Mouse (Mus musculus) limb, embryonic 11.5 days (tissue): ENCODE measurements around the gene Afdn. TPM values are rescaled to one million over a fixed set of nuclear protein-coding genes. Genes with fewer than 3 reads are reported as not detected.
A peak's percentile ranks its signal among the peaks of the same experiment; 100 is the strongest.

Experiments
- ATAC-seq: fragments of 200-750 bp; cut with Nextera tagmentation; 2 replicates; pipeline ENCODE4 v1.8.0; 2017; ENCODE audit warnings: low read depth; ENCODE audit not compliant: insufficient number of reproducible peaks, low FRiP score, low TSS enrichment
- DNase-seq: peaks from one replicate; pipeline ENCODE4 v3.0.0-alpha.2; 2015; ENCODE audit warnings: low spot score
- H3K27ac ChIP-seq: fragments of 300-500 bp; sonication (generic); replicated peaks from 2 replicates; pipeline ENCODE4 v1.5.1; 2014; ENCODE audit warnings: low read depth, mild to moderate bottlenecking, low read length
- H3K27me3 ChIP-seq: fragments of 300-500 bp; sonication (generic); 2 replicates; pipeline ENCODE4 v1.6.1; 2014; ENCODE audit warnings: mild to moderate bottlenecking, low read length, mixed read lengths; ENCODE audit not compliant: control insufficient read depth, insufficient read depth
- H3K36me3 ChIP-seq: fragments of 300-500 bp; sonication (generic); 2 replicates; pipeline ENCODE4 v1.6.1; 2014; ENCODE audit warnings: mild to moderate bottlenecking, low read length, moderate library complexity, mixed read lengths; ENCODE audit not compliant: control insufficient read depth, insufficient read depth
- H3K4me1 ChIP-seq: fragments of 300-500 bp; sonication (generic); 2 replicates; pipeline ENCODE4 v1.6.1; 2014; ENCODE audit warnings: low read length, mixed read lengths; ENCODE audit not compliant: control insufficient read depth, insufficient read depth
- H3K4me2 ChIP-seq: fragments of 300-500 bp; sonication (generic); 2 replicates; pipeline ENCODE4 v1.6.1; 2014; ENCODE audit warnings: low read depth, mild to moderate bottlenecking, moderate library complexity; ENCODE audit not compliant: severe bottlenecking
- H3K4me3 ChIP-seq: fragments of 300-500 bp; sonication (generic); 2 replicates; pipeline ENCODE4 v1.5.1; 2014; ENCODE audit warnings: low read depth, low read length
- H3K9ac ChIP-seq: fragments of 300-500 bp; sonication (generic); 2 replicates; pipeline ENCODE4 v1.6.1; 2014; ENCODE audit warnings: mild to moderate bottlenecking, low read length
- H3K9me3 ChIP-seq: fragments of 300-500 bp; sonication (generic); 2 replicates; pipeline ENCODE4 v1.6.1; 2016; ENCODE audit warnings: low read length; ENCODE audit not compliant: control insufficient read depth
- WGBS: fragments of 180-500 bp; shearing (Covaris S2); extraction: QIAGEN DNeasy Blood & Tissue Kit; methylation state at CpG from one replicate; pipeline ENCODE4 v1.1.7; 2014; 5-methylcytosine and 5-hydroxymethylcytosine counted together
- polyA plus RNA-seq: library from polyadenylated mRNA; unstranded; fragments of >200 nt; fragmentation: Nextera tagmentation; extraction: Ambion mirVana; gene quantifications from 2 replicates; pipeline ENCODE4 v1.2.1, GENCODE M21; 2014

Afdn gene
- 71.8 and 73.7 TPM in 2 replicates for polyA plus RNA-seq

DNA sequence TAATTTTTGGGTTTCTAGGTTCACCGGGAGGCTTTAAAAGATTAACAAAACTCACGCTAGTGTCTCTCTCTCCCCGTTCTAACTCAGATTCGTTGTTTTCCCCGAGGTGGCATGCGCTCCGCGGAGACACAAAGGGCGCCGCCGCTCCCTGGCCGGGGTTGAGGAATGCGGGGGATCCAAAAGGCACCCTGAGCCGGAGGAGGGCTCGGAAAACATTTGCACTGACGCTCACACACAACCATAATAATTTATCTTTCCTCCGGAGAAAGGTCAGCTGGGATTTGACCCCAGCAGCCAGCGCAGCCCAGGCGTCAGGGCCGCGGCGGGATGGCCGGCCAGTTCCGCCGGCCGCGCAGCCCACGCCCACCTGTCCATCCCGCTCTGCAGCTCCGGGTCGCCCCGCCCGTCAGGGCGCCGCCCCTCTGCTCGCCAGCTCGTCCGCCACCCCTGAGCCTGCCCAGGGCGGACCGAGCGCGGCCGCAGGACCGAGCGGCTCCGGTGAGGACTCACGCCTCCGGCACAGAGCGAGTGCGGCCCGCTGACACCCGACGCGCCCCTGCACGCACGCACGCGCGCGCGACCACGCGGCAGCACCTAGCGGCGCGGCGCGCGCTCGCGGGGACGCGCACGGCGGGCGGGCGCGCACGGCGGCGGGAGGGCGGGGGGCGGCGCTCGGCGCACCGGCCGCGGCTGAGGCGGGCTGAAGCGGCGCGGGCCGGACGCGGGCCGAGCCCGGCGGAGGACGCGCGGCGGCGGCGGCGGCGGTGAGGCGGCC, at the start of gene Afdn:
Gene Afdn, plus strand, starts transcription at position 687 of the 775 bp plus-strand sequence.
- H3K4me1 ChIP-seq: 0 out of 2 replicates have a peak, but pooled peaks cover 3% of the 10 kb centered on the region
- H3K27me3 ChIP-seq: no peaks in the 10 kb centered on the region
- DNase-seq: peak; percentile 84
- H3K4me2 ChIP-seq: peak within 1 kb of the TSS; percentile 100
- H3K36me3 ChIP-seq: no peaks in the 10 kb centered on the region
- WGBS: under 1% methylated on average over 67 of the region's 108 CpGs
- peak; percentile 88 for ATAC-seq
- H3K9me3 ChIP-seq: no peaks in the 10 kb centered on the region
- H3K9ac ChIP-seq: peak within 1 kb of the TSS; percentile 79
- H3K4me3 ChIP-seq: peak within 1 kb of the TSS; percentile 85
- peak within 1 kb of the TSS; percentile 77; the same call in 1 of the 2 replicates for H3K27ac ChIP-seq

DNA sequence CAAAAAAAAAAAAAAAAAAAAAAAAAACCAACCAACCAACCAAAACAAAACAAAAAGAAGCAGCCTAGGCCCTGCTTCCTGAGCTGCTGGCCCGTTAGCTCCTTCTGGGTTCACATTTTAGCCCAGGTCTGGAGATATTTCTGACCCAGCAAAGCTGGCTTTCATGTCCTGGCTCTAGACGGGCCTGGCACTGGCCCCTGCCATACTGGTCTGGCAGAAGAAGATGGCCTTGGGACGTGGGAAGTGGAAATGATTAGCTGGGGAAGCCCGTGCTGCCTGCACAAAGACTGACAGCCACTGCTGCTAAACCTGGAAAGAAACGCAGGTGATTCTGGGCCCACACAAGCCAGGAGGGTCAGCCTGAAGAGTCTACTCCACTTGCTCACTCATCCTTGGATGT, 49.2 kb upstream of the Afdn start:
- Histone ChIP-seq H3K9me3 (no peaks in the 10 kb centered on the region), H3K4me1 (no peaks in the 10 kb centered on the region), H3K36me3 (no peaks in the 10 kb centered on the region), H3K27ac (no peak overlapping the region), H3K27me3 (no peaks in the 10 kb centered on the region), H3K4me3 (no peak overlapping the region), H3K9ac (no peak overlapping the region), H3K4me2 (no peak overlapping the region)
- DNase-seq: no peak
- no peak for ATAC-seq
- 77% methylated on average over 5 of the region's 5 CpGs for WGBS

DNA sequence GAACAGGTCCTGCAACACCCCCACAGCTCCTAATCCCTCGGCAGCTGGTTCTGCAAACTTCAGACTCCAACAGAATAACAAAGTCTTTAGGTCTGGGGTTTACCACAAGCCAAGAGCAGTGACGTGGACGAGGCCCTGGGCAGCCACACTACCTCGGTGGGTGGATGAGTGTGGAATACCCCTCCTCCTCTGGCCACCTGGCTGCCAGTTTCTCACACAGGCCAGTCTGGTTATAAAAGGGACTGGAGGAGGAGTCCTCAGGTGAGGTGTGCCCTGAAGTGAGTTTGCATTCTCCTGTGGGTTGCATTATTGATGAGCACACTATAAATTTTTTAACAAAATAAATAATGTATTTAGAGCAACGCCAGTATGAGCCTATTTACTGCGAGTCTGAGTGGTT, 48.2 kb upstream of the Afdn start:
- WGBS: 80% methylated on average over 6 of the region's 6 CpGs
- Histone ChIP-seq H3K4me3 (no peak overlapping the region), H3K4me1 (no peaks in the 10 kb centered on the region), H3K36me3 (no peaks in the 10 kb centered on the region), H3K4me2 (no peak overlapping the region), H3K9me3 (no peaks in the 10 kb centered on the region), H3K27me3 (no peaks in the 10 kb centered on the region), H3K27ac (no peak overlapping the region), H3K9ac (no peak overlapping the region)
- no peak for DNase-seq
- no peak for ATAC-seq

DNA sequence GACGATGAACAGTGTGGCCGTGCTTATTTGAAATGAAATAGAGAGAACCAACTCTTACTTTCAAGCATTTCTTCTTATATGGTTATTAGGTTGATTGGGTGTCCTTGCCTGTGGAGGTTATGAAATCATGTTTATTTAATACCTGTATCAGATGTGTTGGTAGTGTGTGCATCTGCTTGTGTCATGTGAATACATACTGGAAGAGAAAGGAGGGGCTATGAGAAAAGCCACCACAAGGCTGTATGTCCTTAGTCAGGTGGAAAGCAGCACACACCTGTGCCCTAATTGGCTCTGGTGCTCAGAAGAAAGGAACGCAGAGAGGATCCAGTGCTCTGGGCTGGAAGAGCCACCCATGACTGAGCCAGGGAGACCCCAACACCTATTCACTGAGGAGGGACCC, 47.8 kb upstream of the Afdn start:
- 94% methylated on average over 3 of the region's 3 CpGs for WGBS
- H3K4me1 ChIP-seq: no peaks in the 10 kb centered on the region
- no peak overlapping the region for H3K4me3 ChIP-seq
- no peak overlapping the region for H3K27ac ChIP-seq
- no peak overlapping the region for H3K9ac ChIP-seq
- no peak for ATAC-seq
- no peak for DNase-seq
- no peaks in the 10 kb centered on the region for H3K27me3 ChIP-seq
- H3K9me3 ChIP-seq: no peaks in the 10 kb centered on the region
- no peaks in the 10 kb centered on the region for H3K36me3 ChIP-seq
- no peak overlapping the region for H3K4me2 ChIP-seq

DNA sequence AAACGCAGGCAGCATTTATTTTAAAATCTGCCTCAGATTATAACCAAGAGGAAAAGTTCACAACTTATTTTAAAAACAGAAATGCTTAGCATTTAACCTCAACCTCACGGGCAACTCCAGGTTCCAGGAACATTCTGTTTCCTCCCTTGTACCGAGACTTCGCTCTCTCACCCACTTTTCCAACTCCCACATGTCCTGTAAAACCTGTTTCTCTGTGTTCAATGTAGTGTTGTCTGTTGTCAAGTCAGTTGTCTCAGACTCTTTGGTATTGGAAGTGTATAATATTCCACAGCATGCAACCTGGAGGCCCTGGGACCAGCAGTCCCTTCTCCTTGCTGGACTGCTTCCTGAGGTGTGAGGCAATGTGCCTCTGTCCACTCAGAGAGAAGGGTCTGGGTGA, 46.2 kb upstream of the Afdn start:
- Histone ChIP-seq H3K4me2 (no peak overlapping the region), H3K27ac (no peak overlapping the region), H3K36me3 (no peaks in the 10 kb centered on the region), H3K4me3 (no peak overlapping the region), H3K4me1 (no peaks in the 10 kb centered on the region), H3K27me3 (no peaks in the 10 kb centered on the region), H3K9me3 (no peaks in the 10 kb centered on the region), H3K9ac (no peak overlapping the region)
- WGBS: 93% methylated on average over 4 of the region's 4 CpGs
- DNase-seq: no peak
- no peak for ATAC-seq

DNA sequence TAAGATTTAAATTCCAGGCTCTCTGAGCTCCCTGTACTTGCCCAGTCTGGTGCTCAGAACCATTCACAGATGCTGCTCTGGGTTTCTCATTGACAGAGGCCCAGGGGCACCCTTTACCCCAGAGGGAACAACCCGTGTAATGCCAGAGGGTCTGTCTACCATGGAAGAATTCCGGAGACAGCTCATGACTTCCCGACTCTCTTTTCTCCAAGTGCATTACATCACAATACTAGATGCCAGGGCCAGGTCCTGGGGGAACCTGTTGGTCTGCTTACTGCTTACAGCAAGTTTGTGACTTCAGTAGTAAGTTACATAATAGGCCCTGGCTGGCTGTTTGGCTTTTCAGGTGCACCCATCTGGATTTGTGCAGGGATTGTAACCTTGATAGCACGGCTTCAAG, 45.7 kb upstream of the Afdn start:
- WGBS: 74% methylated on average over 4 of the region's 4 CpGs
- no peak overlapping the region for H3K4me2 ChIP-seq
- no peak for ATAC-seq

DNA sequence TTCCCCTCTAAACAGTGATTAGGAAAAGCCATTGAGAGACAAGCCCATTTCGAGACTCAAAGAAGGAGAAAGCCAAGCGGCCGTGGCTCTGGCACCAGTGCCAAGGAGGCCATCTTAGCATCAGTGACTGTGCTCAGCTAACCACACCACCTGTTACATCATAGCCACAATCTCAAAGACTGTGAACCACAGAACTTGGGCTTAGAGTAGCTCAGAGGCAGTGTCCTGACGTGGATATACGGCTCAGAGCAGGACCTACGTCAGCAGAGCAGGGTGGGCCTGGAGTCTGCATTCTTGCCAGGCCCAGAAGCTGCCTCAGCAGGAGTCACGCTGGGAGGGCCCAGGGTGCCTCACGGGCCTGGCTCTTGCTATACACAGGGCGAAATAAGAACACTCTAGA, 44.8 kb upstream of the Afdn start:
- H3K4me2 ChIP-seq: no peak overlapping the region
- no peaks in the 10 kb centered on the region for H3K4me1 ChIP-seq
- H3K4me3 ChIP-seq: no peak overlapping the region
- no peaks in the 10 kb centered on the region for H3K27me3 ChIP-seq
- no peak overlapping the region for H3K27ac ChIP-seq
- DNase-seq (no peak), ATAC-seq (no peak)
- WGBS: 67% methylated on average over 9 of the region's 9 CpGs
- no peak overlapping the region for H3K9ac ChIP-seq
- no peaks in the 10 kb centered on the region for H3K36me3 ChIP-seq
- H3K9me3 ChIP-seq: no peaks in the 10 kb centered on the region

More for the DNA sequence above, 45.7 kb upstream of the Afdn start:
- no peaks in the 10 kb centered on the region for H3K9me3 ChIP-seq
- H3K9ac ChIP-seq: no peak overlapping the region
- no peaks in the 10 kb centered on the region for H3K4me1 ChIP-seq
- H3K36me3 ChIP-seq: no peaks in the 10 kb centered on the region
- H3K4me3 ChIP-seq: no peak overlapping the region
- H3K27me3 ChIP-seq: no peaks in the 10 kb centered on the region
- H3K27ac ChIP-seq: no peak overlapping the region
- no peak for DNase-seq

DNA sequence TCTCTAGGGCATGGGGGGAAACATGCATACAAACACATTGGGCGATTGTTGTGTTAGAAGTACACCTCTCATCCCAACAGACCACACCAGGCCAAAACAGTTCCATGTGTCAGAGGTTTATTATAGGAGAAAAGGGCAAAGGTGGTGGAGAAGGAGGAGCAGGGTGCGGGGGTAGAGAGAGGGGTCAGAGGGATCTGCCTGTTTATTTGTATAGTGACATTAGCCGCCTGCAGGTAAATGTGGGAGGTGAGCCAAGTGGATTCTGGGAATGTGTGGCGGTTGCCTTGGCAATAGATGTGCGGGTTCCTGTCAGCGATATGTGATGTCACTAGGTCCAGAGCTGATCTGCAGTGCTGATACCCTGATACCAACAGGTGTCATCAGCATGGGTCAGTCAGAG, 44.0 kb upstream of the Afdn start:
- Histone ChIP-seq H3K9me3 (no peaks in the 10 kb centered on the region), H3K9ac (no peak overlapping the region), H3K4me3 (no peak overlapping the region), H3K4me2 (no peak overlapping the region), H3K4me1 (no peaks in the 10 kb centered on the region), H3K36me3 (no peaks in the 10 kb centered on the region), H3K27me3 (no peaks in the 10 kb centered on the region), H3K27ac (no peak overlapping the region)
- DNase-seq (no peak), ATAC-seq (no peak)
- WGBS: 76% methylated on average over 6 of the region's 6 CpGs

DNA sequence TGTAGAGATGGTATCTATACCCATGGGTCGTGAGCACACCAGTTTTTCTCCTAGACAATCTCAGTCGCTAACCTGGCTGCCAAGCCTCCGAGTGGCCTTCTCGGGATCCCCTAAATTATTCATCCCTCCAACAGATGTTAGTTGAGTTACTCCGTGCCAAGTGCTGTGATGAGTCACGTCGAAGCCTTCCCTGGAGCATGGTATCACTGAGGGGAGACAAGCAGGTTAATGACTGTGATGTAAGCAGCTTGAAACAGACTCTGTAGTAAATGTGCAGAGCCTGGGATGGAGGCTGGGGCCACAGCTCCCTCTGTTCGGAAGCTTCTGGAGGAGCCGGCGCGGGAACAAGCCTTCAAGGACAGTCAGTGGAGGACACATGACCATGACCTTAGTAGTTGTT, 42.9 kb upstream of the Afdn start:
- Histone ChIP-seq H3K36me3 (no peaks in the 10 kb centered on the region), H3K27me3 (no peaks in the 10 kb centered on the region), H3K4me1 (no peaks in the 10 kb centered on the region), H3K9ac (no peak overlapping the region), H3K27ac (no peak overlapping the region), H3K9me3 (no peaks in the 10 kb centered on the region), H3K4me2 (no peak overlapping the region), H3K4me3 (no peak overlapping the region)
- no peak for DNase-seq
- no peak for ATAC-seq
- WGBS: 92% methylated on average over 11 of the region's 11 CpGs
